Mouse (Mus musculus) midbrain, embryonic 10.5 days (tissue): ENCODE measurements around the gene Ceacam18. TPM values are rescaled to one million over a fixed set of nuclear protein-coding genes. Genes with fewer than 3 reads are reported as not detected.
A peak's percentile ranks its signal among the peaks of the same experiment; 100 is the strongest.

Experiments used
- DNase-seq: peaks from one replicate; pipeline ENCODE4 v3.0.0-alpha.2; 2017; ENCODE audit warnings: low spot score
- H3K27ac ChIP-seq: fragments of 300-500 bp; sonication (generic); replicated peaks from 2 replicates; pipeline ENCODE4 v1.5.1; 2016; ENCODE audit warnings: mild to moderate bottlenecking
- H3K27me3 ChIP-seq: fragments of 300-500 bp; sonication (generic); 2 replicates; pipeline ENCODE4 v1.6.1; 2016; ENCODE audit warnings: low read depth, mild to moderate bottlenecking; ENCODE audit not compliant: poor library complexity, severe bottlenecking
- H3K36me3 ChIP-seq: fragments of 300-500 bp; sonication (generic); 2 replicates; pipeline ENCODE4 v1.6.1; 2016; ENCODE audit warnings: mild to moderate bottlenecking, moderate library complexity
- H3K4me1 ChIP-seq: fragments of 300-500 bp; sonication (generic); 2 replicates; pipeline ENCODE4 v1.6.1; 2016
- H3K4me3 ChIP-seq: fragments of 300-500 bp; sonication (generic); 2 replicates; pipeline ENCODE4 v1.5.1; 2016; ENCODE audit warnings: mild to moderate bottlenecking, moderate library complexity
- H3K9me3 ChIP-seq: fragments of 300-500 bp; sonication (generic); replicated peaks from 2 replicates; pipeline ENCODE4 v1.6.1; 2016; ENCODE audit warnings: mild to moderate bottlenecking
- WGBS: fragments of 180-500 bp; shearing (Covaris S2); methylation state at CpG from one replicate; pipeline ENCODE4 v1.1.7; 2016; 5-methylcytosine and 5-hydroxymethylcytosine counted together
- polyA plus RNA-seq: library from polyadenylated mRNA; unstranded; fragments of >200 nt; fragmentation: Nextera tagmentation; extraction: Ambion mirVana; gene quantifications from 2 replicates; pipeline ENCODE4 v1.2.1, GENCODE M21; 2016

Gene Ceacam18
- polyA plus RNA-seq, result not detected in 2 replicates

DNA sequence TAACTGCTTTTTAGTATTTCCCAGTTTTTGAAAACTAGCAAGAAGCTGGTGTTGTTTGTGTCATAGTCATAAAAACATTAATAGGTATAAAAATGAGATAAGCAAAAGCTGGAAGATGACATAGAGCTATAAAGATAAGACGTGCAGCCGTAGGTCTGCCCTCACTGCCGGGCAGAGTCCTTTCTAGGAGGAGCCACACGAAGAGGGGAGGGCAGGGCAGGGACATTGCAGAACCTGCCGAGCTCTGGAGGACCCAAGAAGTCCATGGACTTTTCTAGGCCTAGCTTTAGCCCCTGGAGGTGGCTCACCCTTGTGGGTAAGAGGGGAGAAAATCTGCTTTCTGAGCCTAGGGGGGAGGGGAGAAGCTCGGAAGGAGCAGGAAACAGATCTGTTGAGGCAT, at the start of gene Ceacam18:
TSS of gene Ceacam18 (plus strand) at position 208 of the 400 bp plus-strand sequence.
- no peak for DNase-seq

DNA sequence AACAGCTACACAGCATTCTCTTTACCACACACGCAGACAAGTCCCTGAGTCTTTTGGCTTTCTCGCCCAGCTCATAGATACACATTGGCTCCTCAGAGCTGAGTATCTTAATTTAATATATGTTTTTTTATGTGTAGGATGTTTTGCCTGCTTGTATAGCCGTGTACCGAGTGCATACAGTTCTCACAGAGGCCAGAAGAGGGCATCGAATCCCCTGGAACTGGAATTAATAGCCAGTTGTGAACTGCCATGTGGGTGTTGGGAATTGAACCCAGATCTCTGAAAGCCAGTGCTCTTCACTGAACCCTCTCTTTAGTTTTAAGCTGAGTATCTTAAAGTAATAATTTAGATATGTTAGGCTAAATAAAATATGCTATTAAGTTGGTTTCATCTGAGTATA, 49.7 kb upstream of the Ceacam18 start:
- Histone ChIP-seq H3K36me3 (peaks cover 61% of the 10 kb centered on the region), H3K27me3 (no peaks in the 10 kb centered on the region), H3K4me1 (peaks cover 21% of the 10 kb centered on the region), H3K9me3 (no peaks in the 10 kb centered on the region), H3K27ac (no peak overlapping the region), H3K4me3 (no peak overlapping the region)
- DNase-seq, result no peak
- WGBS, result 90% methylated on average over 5 of the region's 5 CpGs

More for the DNA sequence above, at the start of gene Ceacam18:
- Histone ChIP-seq H3K27ac (no peak within 1 kb of the TSS), H3K4me1 (peaks cover 6% of the 10 kb centered on the region), H3K27me3 (no peaks in the 10 kb centered on the region), H3K4me3 (no peak within 1 kb of the TSS), H3K9me3 (no peaks in the 10 kb centered on the region), H3K36me3 (no peaks in the 10 kb centered on the region)
- 86% methylated on average over 6 of the region's 6 CpGs for WGBS

DNA sequence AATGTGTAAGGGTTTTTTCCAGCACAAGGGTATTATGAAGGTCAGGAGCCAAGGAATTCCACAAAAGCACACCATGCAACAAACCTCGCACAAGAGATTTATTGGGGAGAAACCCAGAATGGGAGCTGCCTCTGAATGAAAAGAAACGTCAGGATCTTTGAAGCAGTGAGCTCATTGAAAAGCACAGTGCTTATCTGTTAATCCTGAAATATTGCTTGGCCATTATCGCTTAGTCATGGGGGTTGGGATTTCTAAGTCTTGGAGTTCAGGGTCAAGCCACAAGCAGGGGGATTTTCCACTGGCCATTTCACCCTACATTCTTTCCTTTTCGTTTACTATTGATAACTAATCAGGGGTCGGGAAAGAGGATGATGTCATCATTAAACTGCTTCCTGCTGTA, 32.6 kb upstream of the Ceacam18 start:
- no peak overlapping the region for H3K4me3 ChIP-seq
- peak overlapping the region; percentile 38; the same call in 1 of the 2 replicates for H3K27ac ChIP-seq
- no peak for DNase-seq
- WGBS, result 35% methylated on average over 5 of the region's 5 CpGs
- peaks cover 7% of the 10 kb centered on the region; the same call in 1 of the 2 replicates for H3K27me3 ChIP-seq
- peaks cover 22% of the 10 kb centered on the region for H3K4me1 ChIP-seq
- H3K36me3 ChIP-seq, result no peaks in the 10 kb centered on the region
- H3K9me3 ChIP-seq, result no peaks in the 10 kb centered on the region

DNA sequence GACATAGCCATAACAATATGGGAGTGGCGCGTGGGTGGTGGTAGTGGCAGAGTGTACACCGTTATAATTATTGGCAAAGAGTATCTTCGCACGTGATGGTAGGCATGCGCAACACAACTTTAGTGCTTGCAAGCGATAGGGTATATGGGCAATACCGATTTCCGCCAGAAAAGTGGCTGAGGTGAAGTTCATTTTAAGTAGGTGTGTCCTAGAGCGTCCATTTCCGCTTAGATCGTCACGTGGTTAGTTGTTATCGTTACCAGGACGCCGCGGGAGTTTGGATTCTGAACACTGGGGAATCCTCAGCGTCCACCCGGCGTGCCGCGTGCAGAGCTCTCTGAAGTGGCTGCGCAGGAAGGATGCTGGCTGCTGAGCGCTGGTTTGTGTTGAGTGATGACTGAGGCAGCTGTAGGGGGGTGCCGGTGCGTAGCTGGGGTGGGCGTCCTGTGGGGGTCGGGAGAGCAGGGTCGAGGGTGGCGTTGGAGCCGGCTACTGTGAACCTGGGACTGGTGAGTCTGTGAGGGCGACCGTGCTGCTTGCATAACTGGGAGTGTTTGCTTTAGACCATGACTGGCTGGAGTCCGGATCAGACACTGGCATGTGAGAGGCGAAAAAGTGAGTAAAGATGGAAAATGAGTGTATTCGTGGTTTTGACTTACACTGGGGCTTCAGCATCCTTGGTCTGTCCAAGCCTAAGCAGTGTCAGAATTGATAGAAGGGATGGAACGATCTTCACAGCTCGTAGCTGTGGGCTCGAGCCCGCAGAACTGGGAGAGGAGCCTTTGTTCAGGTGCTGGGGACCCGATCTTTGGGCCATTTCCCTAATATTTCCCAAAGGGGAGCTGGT, 27.4 kb upstream of the Ceacam18 start, which contains the start of gene Zfp819:
TSS of gene Zfp819 (plus strand) at position 274 of the 847 bp plus-strand sequence.
- Histone ChIP-seq H3K36me3 (no peaks in the 10 kb centered on the region), H3K4me1 (peaks cover 21% of the 10 kb centered on the region), H3K4me3 (peak within 1 kb of the TSS; percentile 60), H3K27ac (peak within 1 kb of the TSS; percentile 63; the same call in 1 of the 2 replicates), H3K27me3 (peaks cover 7% of the 10 kb centered on the region; the same call in 1 of the 2 replicates), H3K9me3 (no peaks in the 10 kb centered on the region)
- 16% methylated on average over 41 of the region's 41 CpGs for WGBS
- peak; percentile 79 for DNase-seq

DNA sequence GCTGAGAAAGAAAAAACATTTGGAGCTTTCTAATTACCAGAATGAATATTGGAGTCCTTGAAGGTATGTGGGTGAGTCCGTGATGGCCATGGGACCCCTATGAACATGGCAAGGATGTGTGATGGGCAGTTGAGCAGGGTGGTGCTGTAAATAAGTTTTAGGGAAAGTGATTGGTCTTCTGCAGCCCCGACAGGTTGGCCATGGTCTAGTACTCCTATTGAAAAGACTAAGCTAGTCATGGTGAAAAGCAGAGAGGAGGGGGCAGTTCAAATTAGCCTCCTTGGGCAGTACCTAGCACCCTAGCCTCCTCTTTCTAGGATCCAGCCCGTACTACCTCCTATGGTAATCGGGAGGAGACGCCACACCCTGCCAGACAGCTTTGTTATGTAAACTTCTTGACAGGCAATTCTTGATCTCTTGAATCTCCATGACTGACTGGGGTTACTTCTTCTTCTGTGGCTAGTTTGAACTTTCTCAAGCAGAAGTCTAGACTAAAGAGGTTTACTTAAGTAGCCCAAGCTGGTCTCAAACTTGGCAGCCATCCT, 26.7 kb upstream of the Ceacam18 start:
- Histone ChIP-seq H3K4me1 (peaks cover 14% of the 10 kb centered on the region), H3K27me3 (peaks cover 7% of the 10 kb centered on the region; the same call in 1 of the 2 replicates), H3K27ac (no peak overlapping the region), H3K9me3 (no peaks in the 10 kb centered on the region), H3K4me3 (peak overlapping the region; percentile 60), H3K36me3 (no peaks in the 10 kb centered on the region)
- no peak for DNase-seq
- 43% methylated on average over 5 of the region's 5 CpGs for WGBS

DNA sequence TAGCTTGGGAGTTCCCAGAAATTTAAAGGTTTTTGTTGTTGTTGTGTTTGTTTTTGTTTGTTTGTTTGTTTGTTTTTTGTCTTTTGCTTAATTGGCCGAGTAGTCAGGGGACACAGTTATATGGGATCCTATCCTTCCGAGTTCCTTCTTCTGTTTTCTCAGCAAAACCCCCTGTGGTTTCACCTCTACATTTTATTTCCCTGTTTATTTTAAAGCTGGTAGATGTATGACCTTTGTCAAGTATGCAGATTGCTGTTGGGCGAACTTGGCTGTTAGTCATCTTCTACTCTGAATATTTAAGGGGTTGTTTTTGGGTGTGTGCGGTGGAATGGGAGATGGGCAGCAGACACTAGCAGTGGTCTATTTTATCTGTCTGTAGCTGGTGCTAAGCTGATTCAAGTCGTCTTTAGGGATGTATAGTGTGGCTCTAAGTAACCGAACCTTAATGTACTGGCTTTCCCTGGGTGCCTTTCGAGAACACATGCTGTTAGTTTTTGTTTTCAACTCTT, 26.1 kb upstream of the Ceacam18 start:
- Histone ChIP-seq H3K4me1 (peaks cover 10% of the 10 kb centered on the region), H3K4me3 (no peak overlapping the region), H3K27ac (no peak overlapping the region), H3K36me3 (no peaks in the 10 kb centered on the region), H3K9me3 (no peaks in the 10 kb centered on the region), H3K27me3 (peaks cover 7% of the 10 kb centered on the region; the same call in 1 of the 2 replicates)
- WGBS, result 85% methylated on average over 7 of the region's 7 CpGs
- no peak for DNase-seq

DNA sequence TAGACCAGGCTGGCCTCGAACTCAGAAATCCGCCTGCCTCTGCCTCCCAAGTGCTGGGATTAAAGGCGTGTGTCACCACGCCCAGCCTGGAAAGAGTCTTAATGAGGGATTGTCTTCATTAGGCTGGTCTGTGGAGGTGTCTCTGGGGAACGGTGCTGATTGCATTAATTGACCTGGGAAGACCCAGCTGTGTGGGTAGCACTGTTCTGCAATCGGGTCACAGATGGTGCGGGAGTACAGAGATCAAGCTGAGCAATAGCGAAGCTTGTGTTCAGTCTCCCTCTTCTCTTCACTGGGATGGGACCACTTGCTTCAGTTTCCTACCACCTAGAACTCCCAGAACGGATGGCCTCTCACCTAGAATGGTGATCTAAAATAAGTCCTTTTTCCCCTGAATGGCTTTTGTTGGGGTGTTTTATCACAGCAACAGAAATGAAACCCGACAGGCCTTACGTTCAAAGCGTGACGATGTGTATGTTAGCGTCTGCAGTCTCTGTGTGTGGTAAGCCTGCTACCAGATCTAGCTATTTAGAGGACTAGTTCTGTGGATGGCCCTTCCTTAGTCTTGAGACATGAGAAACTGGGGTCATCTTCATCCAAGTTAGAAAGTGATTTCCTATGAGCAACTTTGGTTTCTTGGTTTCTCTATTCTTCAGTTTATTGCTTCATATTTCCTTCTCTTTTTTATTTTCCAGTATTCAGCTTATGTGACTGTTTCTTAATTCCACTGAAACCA, 20.5 kb upstream of the Ceacam18 start:
- no peaks in the 10 kb centered on the region for H3K27me3 ChIP-seq
- H3K4me1 ChIP-seq, result no peaks in the 10 kb centered on the region
- 95% methylated on average over 14 of the region's 14 CpGs for WGBS
- DNase-seq, result no peak
- no peaks in the 10 kb centered on the region for H3K9me3 ChIP-seq
- no peak overlapping the region for H3K27ac ChIP-seq
- H3K4me3 ChIP-seq, result no peak overlapping the region
- peaks cover 4% of the 10 kb centered on the region; the same call in 1 of the 2 replicates for H3K36me3 ChIP-seq

DNA sequence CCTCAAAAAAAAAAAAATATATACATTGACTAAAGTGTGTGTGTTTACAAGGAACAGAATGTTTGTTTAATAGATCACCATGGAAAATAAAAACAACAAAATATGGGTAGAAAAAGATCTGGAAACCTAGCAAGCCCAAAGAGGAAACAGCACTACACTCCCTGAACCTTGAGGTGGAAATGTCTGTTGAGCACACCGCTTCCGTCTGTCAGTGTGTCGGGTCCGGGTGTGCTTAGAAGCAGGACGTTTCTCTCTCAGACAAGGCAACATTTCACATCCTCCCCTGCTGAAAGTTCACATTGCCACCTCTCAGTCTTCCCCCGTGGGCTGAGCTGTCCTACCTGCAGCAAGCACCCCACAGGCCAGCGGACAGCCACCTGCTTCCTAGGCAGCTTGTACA, 11.6 kb upstream of the Ceacam18 start:
- no peak for DNase-seq
- no peak overlapping the region for H3K27ac ChIP-seq
- no peaks in the 10 kb centered on the region for H3K9me3 ChIP-seq
- H3K4me1 ChIP-seq, result peaks cover 12% of the 10 kb centered on the region
- no peaks in the 10 kb centered on the region for H3K27me3 ChIP-seq
- WGBS, result 85% methylated on average over 7 of the region's 7 CpGs
- H3K4me3 ChIP-seq, result no peak overlapping the region
- no peaks in the 10 kb centered on the region for H3K36me3 ChIP-seq

DNA sequence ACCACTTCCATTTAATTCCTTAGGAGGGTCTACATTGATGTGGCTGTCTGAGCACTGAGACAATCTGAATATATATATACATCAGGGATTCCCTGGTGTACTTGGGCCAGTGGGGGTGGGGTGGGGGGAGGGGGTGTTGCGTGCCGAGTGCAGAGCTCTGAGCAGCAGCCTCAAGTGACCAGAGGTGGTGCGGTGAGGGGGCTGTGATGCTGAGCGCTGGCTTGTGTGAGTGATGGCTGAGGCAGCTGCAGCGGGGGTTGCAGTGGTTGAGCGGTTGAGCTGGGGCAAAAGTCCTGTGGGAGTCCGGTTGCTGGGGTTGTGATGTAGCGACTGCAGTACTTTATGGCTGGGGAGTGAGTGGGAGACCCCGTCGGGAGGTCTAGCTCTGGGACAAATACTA, 10.7 kb upstream of the Ceacam18 start:
- peak; percentile 18 for DNase-seq
- H3K4me1 ChIP-seq, result peaks cover 12% of the 10 kb centered on the region
- no peaks in the 10 kb centered on the region for H3K36me3 ChIP-seq
- peak overlapping the region; percentile 26; the same call in 1 of the 2 replicates for H3K4me3 ChIP-seq
- H3K27me3 ChIP-seq, result no peaks in the 10 kb centered on the region
- no peaks in the 10 kb centered on the region for H3K9me3 ChIP-seq
- H3K27ac ChIP-seq, result 0 out of 2 replicates have a peak overlapping the region, but pooled peaks have one; percentile 28
- 20% methylated on average over 10 of the region's 10 CpGs for WGBS

DNA sequence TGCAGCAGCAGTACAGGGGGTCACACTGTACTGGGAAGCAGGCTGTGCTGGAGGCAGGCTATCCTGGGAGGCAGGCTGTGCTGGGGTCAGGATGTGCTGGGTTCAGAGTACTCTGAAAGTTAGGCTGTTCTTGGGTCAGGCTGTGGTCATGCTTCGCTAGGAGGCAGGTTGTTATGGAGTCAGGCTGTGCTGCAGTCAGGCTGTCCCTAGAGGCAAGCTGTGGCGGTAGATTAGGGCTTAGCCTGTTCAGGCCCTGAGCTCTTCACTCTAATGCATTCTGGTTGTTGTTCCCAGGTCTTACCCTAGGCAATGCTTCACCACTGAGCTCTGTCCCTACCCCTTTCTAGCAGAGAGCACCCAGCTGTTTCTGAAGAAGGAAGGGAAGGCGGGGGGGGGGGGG, 9.4 kb upstream of the Ceacam18 start:
- 57% methylated on average over 3 of the region's 3 CpGs for WGBS
- DNase-seq, result no peak
- Histone ChIP-seq H3K4me1 (peaks cover 12% of the 10 kb centered on the region), H3K27ac (no peak overlapping the region), H3K27me3 (no peaks in the 10 kb centered on the region), H3K4me3 (no peak overlapping the region), H3K9me3 (no peaks in the 10 kb centered on the region), H3K36me3 (no peaks in the 10 kb centered on the region)

DNA sequence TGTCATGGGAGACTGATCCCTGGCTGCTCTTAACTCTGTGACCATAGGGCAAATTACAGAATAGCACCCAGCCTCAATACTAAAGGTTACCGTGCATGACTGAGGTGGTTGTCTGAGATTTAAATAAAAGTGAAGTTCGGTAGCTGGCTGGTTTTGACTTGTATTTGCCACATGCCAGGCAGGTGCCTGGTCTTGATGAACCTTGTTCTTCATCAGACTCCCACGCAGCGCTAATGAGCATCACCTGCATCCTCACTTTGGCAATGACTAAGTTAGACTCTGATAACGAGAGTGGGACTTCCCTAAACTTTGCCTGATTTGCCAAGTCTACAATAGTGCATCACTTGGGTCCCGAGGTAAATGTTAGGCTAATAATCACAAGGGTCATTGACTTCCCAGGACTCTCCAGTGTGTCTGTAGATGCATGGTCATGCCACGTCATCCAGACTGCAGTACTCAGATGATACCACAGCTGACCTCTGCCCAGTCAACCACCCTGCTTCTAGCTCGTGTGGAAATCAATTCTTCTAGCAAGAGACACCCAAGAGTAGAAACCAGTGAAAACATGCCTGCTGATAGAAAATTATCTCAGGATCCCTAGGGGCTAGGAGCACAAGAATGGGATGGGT, 8.6 kb upstream of the Ceacam18 start:
- no peaks in the 10 kb centered on the region for H3K36me3 ChIP-seq
- H3K27me3 ChIP-seq, result no peaks in the 10 kb centered on the region
- DNase-seq, result no peak
- 87% methylated on average over 8 of the region's 8 CpGs for WGBS
- no peak overlapping the region for H3K27ac ChIP-seq
- H3K4me3 ChIP-seq, result no peak overlapping the region
- H3K9me3 ChIP-seq, result no peaks in the 10 kb centered on the region
- H3K4me1 ChIP-seq, result peaks cover 12% of the 10 kb centered on the region

DNA sequence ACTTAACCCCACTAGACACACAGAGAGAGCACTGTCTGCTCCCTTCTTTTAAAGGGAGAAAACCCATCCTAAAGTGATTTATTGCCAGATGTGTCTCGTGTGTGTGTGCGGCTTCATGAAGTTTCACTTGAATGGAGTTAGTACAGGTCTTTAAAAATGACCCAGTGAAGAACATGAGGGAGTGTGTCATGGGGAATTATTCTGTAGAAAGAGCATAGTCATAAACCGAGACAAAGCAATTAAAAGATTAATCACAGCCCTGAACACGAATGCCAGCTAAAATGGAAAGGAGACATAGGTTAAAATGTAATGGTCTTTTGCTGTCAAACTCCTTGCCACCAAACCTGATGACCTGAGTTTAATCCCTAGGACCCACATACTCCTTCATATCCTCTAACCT, 567 bp upstream of the Ceacam18 start:
- H3K4me3 ChIP-seq, result no peak overlapping the region
- H3K27me3 ChIP-seq, result no peaks in the 10 kb centered on the region
- no peaks in the 10 kb centered on the region for H3K9me3 ChIP-seq
- H3K36me3 ChIP-seq, result no peaks in the 10 kb centered on the region
- H3K4me1 ChIP-seq, result peaks cover 6% of the 10 kb centered on the region
- WGBS, result 80% methylated on average over 4 of the region's 4 CpGs
- H3K27ac ChIP-seq, result no peak overlapping the region
- DNase-seq, result no peak
